Mouse (Mus musculus): ENCODE data around the gene Ptov1. TPM values are rescaled to one million over a fixed set of nuclear protein-coding genes. Genes with fewer than 3 reads are reported as not detected.

The Ptov1 gene
- total RNA-seq, 2 experiments from 2014 or later = 126 to 137 TPM

DNA sequence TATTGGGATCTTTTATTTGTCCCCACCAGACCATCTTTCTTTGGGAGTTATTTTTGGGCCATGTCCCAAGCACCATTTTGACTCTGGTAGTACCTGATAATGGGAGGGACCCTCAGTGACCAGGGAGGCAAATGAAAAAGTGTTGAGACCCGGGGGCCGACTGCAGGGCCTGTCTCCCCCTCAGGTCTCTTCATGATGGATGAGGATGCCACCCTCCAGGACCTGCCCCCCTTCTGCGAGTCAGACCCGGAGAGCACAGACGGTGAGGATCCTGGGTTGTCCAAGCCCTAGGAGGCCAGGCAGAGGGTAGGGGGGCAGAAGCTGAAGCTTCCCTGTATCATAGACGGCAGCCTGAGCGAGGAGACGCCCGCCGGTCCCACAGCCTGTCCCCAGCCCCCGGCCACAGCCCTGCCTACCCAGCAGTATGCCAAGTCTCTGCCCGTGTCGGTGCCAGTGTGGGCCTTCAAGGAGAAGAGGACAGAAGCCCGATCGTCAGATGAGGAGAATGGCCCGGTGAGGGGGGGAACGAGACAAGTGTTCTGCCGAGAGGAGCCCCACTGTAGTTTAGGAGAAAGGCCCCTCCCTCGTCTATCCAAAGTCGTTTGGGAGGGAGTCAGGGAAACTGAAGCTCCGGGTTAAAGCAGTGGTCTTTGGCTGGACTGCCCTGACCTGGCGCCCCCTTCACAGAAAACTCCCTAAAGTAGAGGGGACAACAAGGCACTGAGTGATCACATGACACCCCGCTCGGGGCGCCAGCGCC, 15.8 kb downstream of the Ptov1 start:
- intact Hi-C loops (cut with DNase I) = no loop called here
- TF ChIP-seq CTCF (IDR thresholded peaks at IDR 0.05) = no peak
- peak; percentile 49 for DNase-seq
- H3K27ac ChIP-seq = peak overlapping the region; percentile 92
- H3K4me3 ChIP-seq = peak overlapping the region; percentile 80

DNA sequence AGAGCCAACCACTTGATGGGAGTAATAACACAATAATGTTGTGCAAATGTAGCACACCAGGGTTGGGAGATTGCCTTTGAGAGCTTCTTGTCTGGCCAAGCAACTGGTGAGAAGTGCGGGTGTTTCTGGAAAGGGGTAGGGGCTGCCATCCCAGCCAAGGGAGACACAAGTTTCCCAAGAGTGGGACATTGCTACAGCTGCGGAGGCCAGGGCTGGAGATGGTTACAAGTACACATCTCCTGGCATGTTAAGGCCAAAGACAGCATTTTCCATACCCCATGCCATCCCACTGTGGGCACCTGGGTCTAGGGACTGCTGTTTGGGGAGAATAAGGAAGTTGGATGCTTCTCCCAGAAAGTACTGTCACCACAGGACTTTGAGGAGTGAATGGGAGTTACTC, 16.5 kb downstream of the Ptov1 start:
- Histone ChIP-seq H3K4me3 (peak overlapping the region; percentile 80; the same call in 1 of the 2 replicates), H3K27ac (peak overlapping the region; percentile 13; the same call in 1 of the 2 replicates)
- DNase-seq = no peak
- intact Hi-C loops (cut with DNase I) = no loop called here
- TF ChIP-seq CTCF (IDR thresholded peaks at IDR 0.05) = no peak

DNA sequence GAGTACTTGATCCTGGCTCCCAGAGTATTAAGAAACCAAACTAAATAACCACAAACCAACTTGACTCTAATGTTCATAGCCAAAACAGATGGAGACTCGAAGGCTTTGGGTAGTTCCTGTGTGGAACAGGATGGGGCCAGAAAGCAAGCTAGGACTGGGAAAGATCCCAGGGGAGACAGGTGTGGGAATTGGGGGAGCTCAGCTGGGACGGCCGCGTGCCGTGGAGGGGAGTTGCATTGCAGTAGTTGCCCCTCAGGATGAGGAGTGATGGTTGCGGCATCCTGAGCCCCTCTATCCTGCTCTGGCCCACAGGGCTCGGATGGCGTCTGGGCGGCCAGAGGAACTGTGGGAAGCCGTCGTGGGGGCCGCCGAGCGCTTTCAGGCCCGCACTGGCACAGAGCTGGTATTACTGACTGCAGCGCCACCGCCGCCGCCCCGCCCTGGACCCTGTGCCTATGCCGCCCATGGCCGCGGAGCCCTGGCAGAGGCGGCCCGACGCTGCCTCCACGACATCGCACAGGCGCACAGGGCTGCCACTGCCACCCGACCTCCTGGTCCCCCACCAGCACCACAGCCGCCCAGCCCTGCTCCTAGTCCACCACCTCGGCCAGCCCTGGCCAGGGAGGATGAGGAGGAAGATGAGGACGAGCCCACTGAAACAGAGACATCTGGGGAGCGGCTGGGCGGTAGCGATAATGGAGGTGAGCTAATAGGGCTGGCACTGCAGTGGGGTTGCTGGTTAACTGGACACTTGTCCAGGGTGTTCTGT, 17.1 kb downstream of the Ptov1 start:
- DNase-seq = peak; percentile 42
- Histone ChIP-seq H3K27ac (no peak overlapping the region), H3K4me3 (no peak overlapping the region)
- intact Hi-C loops (cut with DNase I) = no loop called here
- no peak for TF ChIP-seq CTCF (IDR thresholded peaks at IDR 0.05)

DNA sequence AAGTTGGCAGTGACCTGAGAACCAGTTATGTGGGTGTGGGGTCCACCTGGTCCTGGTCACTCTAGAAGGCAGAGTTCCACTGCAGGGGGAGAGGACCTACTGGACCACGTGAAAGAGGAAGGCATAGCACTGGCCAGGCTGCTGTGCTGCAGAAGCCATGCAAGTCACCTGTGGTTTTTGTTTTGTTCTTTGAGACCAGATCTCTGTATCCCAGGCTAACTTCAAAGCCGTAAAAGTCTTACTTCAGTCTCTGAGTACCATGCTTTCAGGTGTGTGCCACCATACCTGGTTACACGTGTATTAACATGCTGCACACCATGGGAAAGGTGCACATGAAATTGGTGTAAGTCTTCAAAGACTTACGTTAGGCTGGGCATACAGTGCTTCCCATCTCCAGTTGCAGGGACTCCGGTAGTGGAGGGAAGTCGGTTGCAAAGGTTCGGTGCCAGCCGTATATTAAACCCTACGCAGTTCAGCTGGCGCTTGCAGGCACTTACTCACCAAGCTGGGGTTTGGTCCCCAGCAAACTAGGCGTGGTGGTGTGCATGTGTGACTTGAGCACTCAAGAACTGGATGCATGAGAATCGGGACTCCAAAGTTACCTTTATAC, 17.9 kb downstream of the Ptov1 start:
- intact Hi-C loops (cut with DNase I) = no loop called here
- H3K27ac ChIP-seq = no peak overlapping the region
- no peak for DNase-seq
- peak overlapping the region; percentile 92 for H3K4me3 ChIP-seq
- no peak for TF ChIP-seq CTCF (IDR thresholded peaks at IDR 0.05)

- peak overlapping the region; percentile 92 for H3K4me3 ChIP-seq
- intact Hi-C loops (cut with DNase I) = no loop called here
- no peak for DNase-seq
- H3K27ac ChIP-seq = peak overlapping the region; percentile 97
- TF ChIP-seq CTCF (IDR thresholded peaks at IDR 0.05) = no peak
These were observed 18.6 kb downstream of the Ptov1 start for GRCm38 (mm10) chr7:44850789-44851624.

DNA sequence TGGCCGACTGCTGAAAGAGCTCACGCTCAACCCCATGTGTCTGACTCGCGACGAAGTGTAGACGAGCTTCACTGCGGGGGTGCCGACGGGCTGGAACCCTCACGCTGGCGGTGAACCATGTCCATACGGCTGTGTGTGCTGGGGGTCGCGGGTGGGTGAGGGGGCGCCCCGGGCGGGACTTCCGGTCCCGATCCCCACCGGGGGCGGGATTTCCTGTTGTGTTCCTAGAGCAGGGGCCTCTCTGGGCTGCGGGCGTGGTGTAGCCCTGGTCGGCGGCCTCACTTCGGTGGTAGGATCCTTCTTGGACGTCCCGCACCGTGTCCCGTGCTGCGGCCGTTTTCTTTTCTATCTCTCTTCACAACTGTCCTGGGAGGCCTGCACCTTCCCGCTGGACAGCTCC, 19.4 kb downstream of the Ptov1 start:
- peak overlapping the region; percentile 97 for H3K27ac ChIP-seq
- no peak for TF ChIP-seq CTCF (IDR thresholded peaks at IDR 0.05)
- DNase-seq = peak; percentile 85
- H3K4me3 ChIP-seq = peak overlapping the region; percentile 92
- intact Hi-C loops (cut with DNase I) = no loop called here

DNA sequence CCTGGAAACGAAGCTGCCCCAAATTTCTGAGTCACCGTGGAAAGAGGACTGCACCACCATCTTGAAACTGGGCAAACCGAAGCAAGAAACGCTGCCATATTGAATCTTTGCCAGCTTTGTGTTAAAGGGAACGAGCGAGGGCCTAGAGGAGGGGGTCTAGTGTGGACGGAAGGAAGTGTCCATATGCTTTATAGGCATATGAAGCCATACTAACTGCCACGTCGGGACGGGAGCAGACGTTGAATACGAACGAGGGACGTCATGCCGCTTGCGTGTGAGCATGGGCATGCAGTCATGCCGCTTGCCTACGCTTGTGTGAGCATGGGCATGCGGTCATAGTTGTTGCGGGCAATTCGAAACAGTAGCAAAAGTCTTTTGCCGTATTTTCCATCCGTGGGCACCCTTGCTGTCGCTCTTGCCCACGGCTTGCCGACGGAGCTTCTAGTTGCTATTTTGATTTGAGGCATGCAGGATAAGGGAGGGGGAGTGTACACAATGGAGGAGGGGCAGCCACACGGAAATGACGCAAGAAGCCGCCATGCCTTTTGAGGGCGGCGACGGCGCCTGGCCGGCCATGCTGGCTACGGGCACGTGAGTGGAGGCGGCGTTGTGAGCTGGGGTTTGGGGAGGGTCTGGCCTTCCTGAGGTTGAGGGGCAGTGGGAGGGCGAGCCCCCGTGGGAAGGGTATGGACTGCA, 20.0 kb downstream of the Ptov1 start:
- intact Hi-C loops (cut with DNase I) = no loop called here
- H3K4me3 ChIP-seq = peak overlapping the region; percentile 92
- H3K27ac ChIP-seq = peak overlapping the region; percentile 97
- peak; percentile 95 for DNase-seq
- TF ChIP-seq CTCF (IDR thresholded peaks at IDR 0.05) = no peak

- intact Hi-C loops (cut with DNase I) = no loop called here
- TF ChIP-seq CTCF (IDR thresholded peaks at IDR 0.05) = no peak
- DNase-seq = peak; percentile 99
These were observed 20.8 kb downstream of the Ptov1 start, which contains the start of the genes Akt1s1 and Tbc1d17 for GRCm38 (mm10) chr7:44848561-44849415. Gene Akt1s1, plus strand, starts transcription at chr7:44848991. Gene Tbc1d17, minus strand, starts transcription at chr7:44849079.

GRCm38 (mm10) chr7:44847772-44848171, 21.8 kb downstream of the Ptov1 start:
- Histone ChIP-seq H3K4me3 (peak overlapping the region; percentile 92), H3K27ac (peak overlapping the region; percentile 97)
- DNase-seq = no peak
- intact Hi-C loops (cut with DNase I) = no loop called here
- no peak for TF ChIP-seq CTCF (IDR thresholded peaks at IDR 0.05)

More at GRCm38 (mm10) chr7:44848561-44849415, 20.8 kb downstream of the Ptov1 start, which contains the start of the genes Akt1s1 and Tbc1d17:
- Histone ChIP-seq H3K27ac (peak within 1 kb of the TSS; percentile 97), H3K4me3 (peak within 1 kb of the TSS; percentile 92)

DNA sequence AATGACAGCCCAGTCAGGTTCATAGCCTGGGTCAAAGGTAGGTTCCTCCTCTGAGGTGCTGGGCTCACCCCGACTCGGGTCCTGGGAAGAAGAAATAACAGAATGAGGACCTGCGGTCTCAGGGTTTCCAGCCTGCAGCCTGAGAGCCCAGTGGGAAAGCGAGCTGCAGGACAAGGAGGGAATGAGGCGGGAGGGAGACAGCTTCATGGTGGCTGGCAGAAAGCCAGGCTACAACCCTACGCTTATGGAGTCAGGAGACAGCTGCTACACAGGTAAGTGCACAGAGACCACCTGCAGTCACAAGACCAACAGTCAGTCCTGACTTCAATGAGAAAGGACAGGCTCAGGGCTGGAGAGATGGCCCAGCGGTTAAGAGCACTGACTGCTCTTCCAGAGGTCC, 22.8 kb downstream of the Ptov1 start:
- H3K27ac ChIP-seq = no peak overlapping the region
- TF ChIP-seq CTCF (IDR thresholded peaks at IDR 0.05) = no peak
- intact Hi-C loops (cut with DNase I) = no loop called here
- peak overlapping the region; percentile 92; the same call in 1 of the 2 replicates for H3K4me3 ChIP-seq
- DNase-seq = no peak

- TF ChIP-seq CTCF (IDR thresholded peaks at IDR 0.05) = no peak
- Histone ChIP-seq H3K27ac (no peak overlapping the region), H3K4me3 (no peak overlapping the region)
- intact Hi-C loops (cut with DNase I) = no loop called here
- no peak for DNase-seq
These were observed 24.6 kb downstream of the Ptov1 start for GRCm38 (mm10) chr7:44845006-44845405.

All from gastrocnemius, adult 2 months (tissue).